Mouse (Mus musculus) liver, embryonic 14.5 days (tissue): ENCODE results near the gene Zfp114.

ENCODE experiments used
- CTCF ChIP-seq: IDR thresholded peaks from 2 replicates; pipeline ENCODE4 v1.5.1; 2016; ENCODE audit warnings: antibody characterized with exemption, low read depth, control low read depth
- EP300 ChIP-seq: IDR thresholded peaks from 2 replicates; pipeline ENCODE4 v1.6.1; 2016; ENCODE audit warnings: antibody characterized with exemption, low read depth

DNA sequence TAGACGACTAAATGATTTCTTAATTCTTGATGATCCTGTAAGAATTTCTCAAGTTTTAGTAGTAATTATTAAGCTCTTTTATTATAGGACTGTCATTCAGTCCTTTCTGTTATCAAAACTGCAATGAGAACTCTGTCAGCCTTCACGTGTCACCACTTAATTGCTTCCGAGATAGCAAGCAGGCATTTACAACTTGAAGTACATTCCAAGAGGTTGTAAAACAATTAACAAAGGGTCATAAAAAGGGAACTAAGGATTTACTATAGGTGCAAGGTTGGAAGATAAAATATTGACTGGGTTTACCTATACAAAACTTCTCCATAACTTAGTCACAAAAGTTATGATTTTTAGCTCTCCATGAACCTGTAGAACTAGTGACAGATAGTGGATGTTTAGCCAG lies 18.3 kb downstream of the Zfp114 start:
- TF ChIP-seq CTCF (no peak), EP300 (no peak)
